Mouse (Mus musculus): ENCODE data around the gene Fcmr. TPM values are rescaled to one million over a fixed set of nuclear protein-coding genes. Genes with fewer than 3 reads are reported as not detected.

Fcmr gene
- polyA plus RNA-seq, 1 experiment from 2014 or later = not detected

DNA sequence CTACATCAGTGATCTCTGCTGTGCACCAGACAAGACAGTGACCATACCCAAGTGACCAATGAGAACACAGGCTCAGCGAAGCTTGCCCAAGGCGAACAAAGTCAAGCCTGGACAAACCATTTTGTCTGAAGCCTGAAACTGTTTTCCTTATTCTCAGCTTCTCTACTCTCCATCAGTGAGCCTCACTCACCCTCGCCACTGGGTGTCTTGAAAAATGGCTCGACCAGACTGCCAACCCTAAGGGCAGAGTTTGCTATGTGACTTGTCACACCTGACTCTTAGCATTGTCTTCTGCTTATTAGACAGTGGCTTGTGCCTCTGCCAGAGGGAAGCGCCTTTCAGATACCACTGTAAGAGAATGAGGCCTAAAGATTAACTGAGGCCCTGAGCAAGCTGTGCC, 728 bp upstream of the Fcmr start:
- Histone ChIP-seq H3K27me3 (no peaks in the 10 kb centered on the region), H3K4me1 (replicated peaks) (no peaks in the 10 kb centered on the region), H3K36me3 (no peaks in the 10 kb centered on the region), H3K4me3 (replicated peaks) (no peak overlapping the region), H3K9ac (no peak overlapping the region), H3K9me3 (replicated peaks) (no peaks in the 10 kb centered on the region), H3K4me2 (no peak overlapping the region), H3K27ac (no peak overlapping the region)
- ATAC-seq (ENCODE audit: low read depth) (no peak), DNase-seq (no peak)
- 59% methylated on average over 5 of the region's 5 CpGs for WGBS (ENCODE audit: insufficient replicate concordance)

DNA sequence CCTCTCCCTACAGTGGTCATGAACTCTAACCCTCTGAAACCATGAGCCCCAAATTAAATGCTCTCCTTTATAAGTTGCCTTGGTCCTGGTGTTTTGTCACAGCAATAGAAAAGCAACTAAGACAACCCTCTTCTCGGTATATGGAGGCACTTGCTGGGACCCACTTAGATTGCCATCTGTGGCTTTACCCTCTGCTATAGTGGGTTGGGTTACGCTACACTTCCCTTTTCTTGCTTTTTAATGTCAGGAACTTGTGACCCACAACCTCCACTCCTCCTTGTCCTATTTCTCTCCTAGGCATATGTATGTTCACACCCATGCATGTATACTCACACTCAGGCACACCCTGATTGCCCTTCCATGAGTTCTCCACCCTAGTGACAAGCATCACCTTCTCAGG, 7.4 kb downstream of the Fcmr start:
- H3K36me3 ChIP-seq = no peaks in the 10 kb centered on the region
- no peak overlapping the region for H3K4me3 ChIP-seq (replicated peaks)
- H3K9me3 ChIP-seq (replicated peaks) = no peaks in the 10 kb centered on the region
- H3K27me3 ChIP-seq = peaks cover 10% of the 10 kb centered on the region
- no peak overlapping the region for H3K9ac ChIP-seq
- no peak for ATAC-seq (ENCODE audit: low read depth)
- H3K4me1 ChIP-seq (replicated peaks) = no peaks in the 10 kb centered on the region
- DNase-seq = no peak
- no peak overlapping the region for H3K27ac ChIP-seq
- 24% methylated on average over 2 of the region's 2 CpGs for WGBS (ENCODE audit: insufficient replicate concordance)
- H3K4me2 ChIP-seq = no peak overlapping the region

DNA sequence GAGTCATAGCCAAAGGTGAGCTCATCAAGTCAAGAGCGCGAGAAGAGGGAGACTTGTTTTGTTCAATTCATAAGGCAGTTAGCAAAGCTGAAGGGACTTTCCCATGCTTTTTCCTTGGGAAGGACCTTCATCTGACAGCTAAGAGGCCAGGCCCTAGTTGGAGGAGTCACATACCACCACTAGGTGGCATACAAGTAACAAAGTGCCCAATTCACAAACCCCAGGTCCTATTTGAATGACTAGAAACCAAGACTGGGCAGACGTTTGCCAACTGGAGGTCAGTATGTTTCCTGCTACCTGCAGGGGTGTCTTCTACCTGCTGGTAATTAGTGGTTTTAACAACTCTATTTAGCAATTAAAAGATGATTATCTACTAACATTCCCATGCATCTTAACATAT, 9.7 kb downstream of the Fcmr start:
- H3K36me3 ChIP-seq = no peaks in the 10 kb centered on the region
- H3K27ac ChIP-seq = no peak overlapping the region
- no peak overlapping the region for H3K9ac ChIP-seq
- WGBS (ENCODE audit: insufficient replicate concordance) = 30% methylated on average over 3 of the region's 3 CpGs
- H3K27me3 ChIP-seq = peaks cover 30% of the 10 kb centered on the region
- no peak overlapping the region for H3K4me2 ChIP-seq
- H3K9me3 ChIP-seq (replicated peaks) = no peaks in the 10 kb centered on the region
- ATAC-seq (ENCODE audit: low read depth) (no peak), DNase-seq (peak; percentile 5)
- H3K4me1 ChIP-seq (replicated peaks) = no peaks in the 10 kb centered on the region
- no peak overlapping the region for H3K4me3 ChIP-seq (replicated peaks)

DNA sequence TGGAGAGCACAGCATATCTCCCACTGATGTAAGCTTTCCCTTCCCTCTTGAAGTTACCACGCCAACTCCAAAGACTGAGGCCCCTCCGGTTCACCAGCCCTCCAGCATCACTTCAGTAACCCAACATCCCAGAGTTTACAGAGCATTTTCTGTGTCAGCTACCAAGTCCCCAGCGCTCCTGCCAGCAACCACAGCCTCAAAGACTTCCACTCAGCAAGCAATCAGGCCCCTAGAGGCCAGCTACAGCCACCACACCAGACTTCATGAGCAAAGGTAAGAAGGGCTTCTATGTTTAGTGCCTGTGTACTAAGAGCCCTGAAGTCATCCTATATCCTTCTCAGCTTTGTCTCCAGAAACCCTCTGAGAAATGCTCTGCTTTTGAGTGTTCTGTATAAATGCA, 10.4 kb downstream of the Fcmr start:
- H3K36me3 ChIP-seq = no peaks in the 10 kb centered on the region
- no peaks in the 10 kb centered on the region for H3K4me1 ChIP-seq (replicated peaks)
- DNase-seq = no peak
- 48% methylated on average over 3 of the region's 3 CpGs for WGBS (ENCODE audit: insufficient replicate concordance)
- no peak overlapping the region for H3K27ac ChIP-seq
- H3K4me2 ChIP-seq = no peak overlapping the region
- H3K9ac ChIP-seq = no peak overlapping the region
- H3K4me3 ChIP-seq (replicated peaks) = no peak overlapping the region
- no peaks in the 10 kb centered on the region for H3K9me3 ChIP-seq (replicated peaks)
- H3K27me3 ChIP-seq = peaks cover 35% of the 10 kb centered on the region
- no peak for ATAC-seq (ENCODE audit: low read depth)

DNA sequence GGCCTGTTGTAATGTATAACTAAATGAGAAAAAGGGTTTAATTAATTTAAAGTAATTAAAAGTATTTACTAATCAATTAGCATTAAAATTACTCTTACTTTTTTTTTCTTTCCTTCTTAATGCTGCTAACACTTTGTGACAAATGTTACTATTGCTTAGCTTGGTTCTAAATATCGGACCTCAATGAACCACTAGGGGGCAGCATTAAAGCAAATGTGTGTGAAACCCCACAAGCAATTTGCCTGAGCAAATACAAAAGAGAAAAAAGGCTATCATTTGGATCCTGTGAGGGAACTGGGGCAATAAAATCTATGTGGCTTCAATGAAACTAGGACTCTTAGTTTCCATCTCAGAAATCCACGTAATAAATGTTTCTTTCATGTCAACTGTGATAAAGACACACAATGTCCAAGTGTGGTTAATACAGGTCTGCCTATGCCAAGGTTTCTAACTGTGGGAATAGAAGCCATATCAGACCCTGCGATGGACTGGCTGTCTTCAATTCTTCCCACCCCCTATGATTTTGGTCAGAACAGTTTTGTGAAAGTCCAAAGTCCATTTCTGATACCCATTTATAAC, 11.6 kb downstream of the Fcmr start:
- no peak for ATAC-seq (ENCODE audit: low read depth)
- H3K4me1 ChIP-seq (replicated peaks) = no peaks in the 10 kb centered on the region
- no peak for DNase-seq
- 14% methylated on average over 3 of the region's 3 CpGs for WGBS (ENCODE audit: insufficient replicate concordance)
- H3K4me2 ChIP-seq = no peak overlapping the region
- no peaks in the 10 kb centered on the region for H3K36me3 ChIP-seq
- peaks cover 35% of the 10 kb centered on the region for H3K27me3 ChIP-seq
- no peaks in the 10 kb centered on the region for H3K9me3 ChIP-seq (replicated peaks)
- H3K27ac ChIP-seq = no peak overlapping the region
- H3K9ac ChIP-seq = no peak overlapping the region
- no peak overlapping the region for H3K4me3 ChIP-seq (replicated peaks)

DNA sequence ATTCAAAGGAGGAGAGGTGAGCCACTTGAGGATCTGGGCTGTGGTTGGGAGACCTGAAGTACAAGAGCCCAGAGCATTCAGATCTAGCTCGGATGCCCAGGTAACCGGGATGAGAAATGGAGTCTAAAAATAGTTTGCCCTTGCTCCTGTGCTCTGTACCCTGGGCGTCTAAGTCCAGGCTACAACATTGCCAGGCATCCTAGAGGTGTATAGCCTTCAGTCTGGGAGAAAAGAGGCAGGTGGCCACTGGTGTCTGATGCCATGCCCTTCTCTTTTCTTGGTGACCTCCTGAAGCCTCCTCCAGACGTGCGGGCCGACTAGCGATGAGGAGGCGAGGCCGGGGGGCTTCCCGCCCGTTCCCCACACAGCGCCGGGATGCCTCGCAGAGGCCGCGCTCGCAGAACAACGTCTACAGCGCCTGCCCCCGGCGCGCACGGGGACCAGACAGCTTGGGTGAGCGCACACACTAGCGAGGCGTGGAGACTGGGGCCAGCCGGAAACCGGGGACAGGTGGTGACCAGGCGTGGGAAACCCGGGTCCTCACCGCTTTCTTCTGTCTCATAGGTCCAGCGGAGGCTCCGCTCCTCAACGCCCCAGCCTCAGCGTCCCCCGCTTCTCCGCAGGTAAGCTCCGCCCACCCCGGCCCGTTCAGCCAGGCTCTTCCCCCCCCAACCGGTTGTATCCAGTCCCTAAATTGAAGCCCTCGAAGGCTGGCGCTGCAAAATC, 12.6 kb downstream of the Fcmr start:
- Histone ChIP-seq H3K4me2 (peak overlapping the region; percentile 56), H3K4me1 (replicated peaks) (no peaks in the 10 kb centered on the region), H3K9me3 (replicated peaks) (no peaks in the 10 kb centered on the region), H3K9ac (no peak overlapping the region), H3K27ac (no peak overlapping the region), H3K36me3 (no peaks in the 10 kb centered on the region), H3K4me3 (replicated peaks) (peak overlapping the region; percentile 37), H3K27me3 (peaks cover 35% of the 10 kb centered on the region)
- no peak for DNase-seq
- 4% methylated on average over 40 of the region's 43 CpGs for WGBS (ENCODE audit: insufficient replicate concordance)
- ATAC-seq (ENCODE audit: low read depth) = 0 out of 2 replicates have a peak, but pooled peaks have one; percentile 5

DNA sequence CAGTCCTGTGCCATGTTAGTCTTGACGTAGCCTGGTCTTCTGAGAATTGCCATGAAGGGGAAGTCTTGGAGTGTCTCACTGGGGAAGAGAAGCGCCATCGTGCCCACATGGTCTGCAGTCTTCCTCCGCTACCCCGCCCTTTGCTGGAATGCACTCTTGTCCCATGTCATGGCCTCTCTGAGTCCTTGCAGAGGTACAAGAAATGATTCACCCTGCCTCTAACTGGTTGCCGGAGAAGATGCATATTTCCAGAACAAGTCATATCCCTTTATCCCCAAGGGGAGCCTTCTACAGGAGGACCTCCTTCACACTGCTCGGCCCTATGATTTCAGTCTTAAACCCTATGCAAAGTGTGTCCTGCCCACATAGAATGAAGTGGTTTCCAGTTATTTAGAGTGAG, 14.5 kb downstream of the Fcmr start:
- H3K36me3 ChIP-seq = no peaks in the 10 kb centered on the region
- DNase-seq (no peak), ATAC-seq (ENCODE audit: low read depth) (no peak)
- no peak overlapping the region for H3K4me3 ChIP-seq (replicated peaks)
- no peak overlapping the region for H3K9ac ChIP-seq
- WGBS (ENCODE audit: insufficient replicate concordance) = 66% methylated on average over 7 of the region's 7 CpGs
- H3K4me2 ChIP-seq = no peak overlapping the region
- no peaks in the 10 kb centered on the region for H3K9me3 ChIP-seq (replicated peaks)
- H3K4me1 ChIP-seq (replicated peaks) = no peaks in the 10 kb centered on the region
- peaks cover 44% of the 10 kb centered on the region for H3K27me3 ChIP-seq
- H3K27ac ChIP-seq = no peak overlapping the region

DNA sequence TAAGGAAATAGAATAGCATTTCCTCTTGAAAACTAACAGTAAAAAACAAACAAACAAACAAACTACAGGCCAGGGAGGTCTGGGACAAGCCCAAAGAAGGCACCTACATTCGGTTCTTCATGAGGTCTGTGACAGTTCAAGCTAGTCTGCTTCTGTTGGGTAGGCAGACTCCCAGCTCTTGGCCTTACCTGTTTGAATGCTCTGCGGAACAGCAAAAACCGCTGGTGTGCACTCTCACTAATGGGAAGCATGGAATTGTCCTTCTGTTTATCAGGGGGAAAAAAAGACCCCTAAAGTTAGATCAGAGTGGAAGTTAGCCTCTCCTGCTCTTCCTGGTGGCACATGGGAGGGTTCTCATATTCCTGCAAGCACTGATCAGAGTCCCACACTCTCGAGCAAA, 17.7 kb downstream of the Fcmr start:
- WGBS (ENCODE audit: insufficient replicate concordance) = 61% methylated on average over 4 of the region's 4 CpGs
- ATAC-seq (ENCODE audit: low read depth) = no peak

DNA sequence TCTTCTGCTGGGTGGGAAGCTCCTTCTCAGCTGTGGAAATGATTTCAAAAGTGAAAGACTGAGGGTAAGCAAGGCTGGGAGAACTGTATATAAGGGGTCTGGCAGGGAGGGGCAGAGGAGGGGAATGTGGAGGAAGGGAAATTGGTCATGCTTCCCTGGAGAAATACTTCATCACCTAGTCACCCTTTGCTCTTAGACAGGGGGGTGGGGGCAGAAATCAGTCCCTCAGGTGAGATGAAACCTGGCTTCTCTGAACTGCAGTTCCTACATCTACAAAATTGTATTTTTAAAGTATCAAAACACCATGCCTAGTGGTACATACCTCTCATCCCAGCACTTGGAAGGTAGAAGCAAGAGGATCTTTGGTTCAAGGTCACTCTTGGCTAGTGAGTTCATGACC, 21.9 kb downstream of the Fcmr start, which contains the start of gene Il24:
TSS of gene Il24 (minus strand) at position 101 of the 400 bp plus-strand sequence.
- no peak for ATAC-seq (ENCODE audit: low read depth)
- Histone ChIP-seq H3K9ac (no peak within 1 kb of the TSS), H3K36me3 (no peaks in the 10 kb centered on the region), H3K9me3 (replicated peaks) (no peaks in the 10 kb centered on the region), H3K4me3 (replicated peaks) (no peak within 1 kb of the TSS), H3K27me3 (peaks cover 15% of the 10 kb centered on the region; the same call in 1 of the 2 replicates), H3K4me2 (no peak within 1 kb of the TSS), H3K4me1 (replicated peaks) (no peaks in the 10 kb centered on the region), H3K27ac (no peak within 1 kb of the TSS)
- DNase-seq = no peak

More for the DNA sequence above, 17.7 kb downstream of the Fcmr start:
- Histone ChIP-seq H3K4me1 (replicated peaks) (no peaks in the 10 kb centered on the region), H3K9me3 (replicated peaks) (no peaks in the 10 kb centered on the region), H3K36me3 (no peaks in the 10 kb centered on the region), H3K27me3 (peaks cover 38% of the 10 kb centered on the region), H3K4me2 (no peak overlapping the region), H3K4me3 (replicated peaks) (no peak overlapping the region), H3K27ac (no peak overlapping the region), H3K9ac (no peak overlapping the region)
- DNase-seq = no peak

DNA sequence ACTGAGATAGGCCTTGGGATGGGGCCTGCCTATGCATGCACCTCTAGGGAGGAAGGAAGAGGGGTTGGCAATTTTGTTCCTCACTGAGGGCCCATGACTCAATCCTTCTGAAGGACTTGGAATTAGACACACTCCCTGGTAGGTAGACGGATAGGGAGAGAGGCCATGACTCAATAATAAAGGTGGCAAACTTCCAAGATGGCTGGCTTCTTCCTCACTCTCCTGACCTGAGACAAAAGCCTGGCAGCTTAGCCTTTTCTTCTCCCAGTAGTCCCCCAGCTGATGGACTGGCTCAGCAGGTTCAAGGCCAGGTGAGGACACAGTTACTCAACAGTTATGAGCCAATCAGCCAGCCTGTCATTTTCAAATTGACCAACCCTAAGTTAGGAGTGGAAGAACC, 27.0 kb downstream of the Fcmr start:
- Histone ChIP-seq H3K4me1 (replicated peaks) (no peaks in the 10 kb centered on the region), H3K4me3 (replicated peaks) (no peak overlapping the region), H3K36me3 (no peaks in the 10 kb centered on the region), H3K9ac (no peak overlapping the region), H3K9me3 (replicated peaks) (no peaks in the 10 kb centered on the region), H3K4me2 (no peak overlapping the region), H3K27ac (no peak overlapping the region), H3K27me3 (no peaks in the 10 kb centered on the region)
- ATAC-seq (ENCODE audit: low read depth) = no peak
- DNase-seq = no peak
- WGBS (ENCODE audit: insufficient replicate concordance) = 61% methylated on average over 1 of the region's 1 CpGs

DNA sequence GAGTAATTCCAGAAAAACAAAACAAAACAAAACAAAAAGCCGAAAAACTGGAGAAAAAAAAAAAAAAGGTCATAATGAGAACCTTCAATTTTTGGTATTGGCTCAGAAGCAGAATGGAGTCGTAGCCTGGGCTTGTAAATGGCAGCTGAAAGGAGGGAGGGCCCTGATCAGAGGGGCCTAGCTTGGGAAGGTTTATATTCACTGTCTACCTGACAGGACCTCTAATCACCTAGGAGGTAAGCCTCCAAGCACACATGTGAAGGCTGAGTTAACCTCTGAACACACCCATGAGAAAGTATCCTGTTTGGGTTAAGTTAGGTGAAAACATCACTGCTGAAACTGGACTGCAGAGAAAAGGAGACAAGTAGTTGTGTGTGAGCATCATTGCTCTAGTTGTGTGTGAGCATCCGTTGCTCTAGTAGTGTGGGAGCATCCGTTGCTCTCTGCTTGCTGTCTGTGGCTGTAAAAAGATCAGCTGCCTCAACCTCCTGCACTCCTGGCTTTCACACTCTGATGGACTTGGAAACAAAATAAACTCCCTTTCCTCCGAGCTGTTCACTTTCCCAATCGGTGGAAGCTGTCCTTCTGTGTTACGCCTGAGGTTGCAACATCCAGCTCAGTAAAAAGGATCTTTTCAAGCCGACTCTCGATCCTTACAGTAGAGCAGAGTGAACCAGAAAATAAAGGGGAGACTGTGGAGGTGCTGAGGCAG, 28.0 kb downstream of the Fcmr start:
- Histone ChIP-seq H3K9ac (no peak overlapping the region), H3K27me3 (no peaks in the 10 kb centered on the region), H3K4me2 (no peak overlapping the region), H3K27ac (no peak overlapping the region), H3K9me3 (replicated peaks) (no peaks in the 10 kb centered on the region), H3K36me3 (no peaks in the 10 kb centered on the region), H3K4me3 (replicated peaks) (no peak overlapping the region), H3K4me1 (replicated peaks) (no peaks in the 10 kb centered on the region)
- ATAC-seq (ENCODE audit: low read depth) = no peak
- WGBS (ENCODE audit: insufficient replicate concordance) = 59% methylated on average over 9 of the region's 9 CpGs
- no peak for DNase-seq
